Mouse (Mus musculus) CH12.LX (cell line): ENCODE measurements around the gene Rps29. TPM values are rescaled to one million over a fixed set of nuclear protein-coding genes. Genes with fewer than 3 reads are reported as not detected.
A peak's percentile ranks its signal among the peaks of the same experiment; 100 is the strongest.
"Not testable (repeated sequence)": the region's sequence is repeated elsewhere in the genome, so short reads cannot be mapped to it uniquely, and the experiment has no call there.

Source experiments
- DNase-seq: peaks from one replicate; pipeline ENCODE4 v3.0.0-alpha.2; 2013; ENCODE audit errors: extremely low read depth
- H3K27ac ChIP-seq: 2 replicates; pipeline ENCODE4 v1.5.1; 2012; ENCODE audit warnings: low read depth, mild to moderate bottlenecking, control low read depth, moderate library complexity; ENCODE audit not compliant: insufficient read depth
- H3K27me3 ChIP-seq: replicated peaks from 2 replicates; pipeline ENCODE3; 2012; ENCODE audit warnings: inconsistent platforms
- H3K36me3 ChIP-seq, 2 experiments: replicated peaks in 1 of 2; 2 replicates each; pipeline versions ENCODE3 to v1.6.1; 2012; ENCODE audit warnings: inconsistent platforms in 1 of 2, low read length in 1 of 2, mild to moderate bottlenecking in 1 of 2, mixed read lengths in 1 of 2, moderate library complexity in 1 of 2; ENCODE audit not compliant: control insufficient read depth in 1 of 2, insufficient read depth in 1 of 2
- H3K4me1 ChIP-seq, 2 experiments: 2 replicates each; pipeline ENCODE4 v1.6.1; 2012; ENCODE audit warnings: inconsistent platforms in 1 of 2, moderate library complexity in 1 of 2; ENCODE audit not compliant: insufficient read depth in 2 of 2, control insufficient read depth in 1 of 2
- H3K4me2 ChIP-seq: 2 replicates; pipeline ENCODE4 v1.6.1; 2012; ENCODE audit warnings: low read depth, mild to moderate bottlenecking, control low read depth; ENCODE audit not compliant: poor library complexity, insufficient read depth, severe bottlenecking
- H3K4me3 ChIP-seq, 3 experiments: fragments of 150-350 bp in 1 of 3; sonication (generic) in 1 of 3; replicated peaks in 1 of 3; 2 replicates each; pipeline versions ENCODE3 to v1.5.1; 2011 to 2012; ENCODE audit warnings: low read depth in 2 of 3, low read length in 2 of 3, mild to moderate bottlenecking in 2 of 3, moderate library complexity in 2 of 3, control low read depth in 1 of 3, improper control_type of control experiment in 1 of 3, inconsistent platforms in 1 of 3, mixed read lengths in 1 of 3; ENCODE audit not compliant: poor library complexity in 1 of 3
- H3K79me2 ChIP-seq: replicated peaks from 2 replicates; pipeline ENCODE4 v1.6.1; 2012; ENCODE audit warnings: mild to moderate bottlenecking, moderate library complexity; ENCODE audit not compliant: control insufficient read depth, poor library complexity, insufficient read depth, severe bottlenecking; ENCODE audit errors: extremely low read depth
- H3K9ac ChIP-seq: 2 replicates; pipeline ENCODE4 v1.6.1; 2012; ENCODE audit warnings: low read depth, mild to moderate bottlenecking, control low read depth, moderate library complexity; ENCODE audit not compliant: insufficient read depth
- H3K9me3 ChIP-seq: replicated peaks from 2 replicates; pipeline ENCODE3; 2012; ENCODE audit warnings: low read length, inconsistent platforms, mixed read lengths
- BHLHE40 ChIP-seq: IDR thresholded peaks from 2 replicates; pipeline ENCODE4 v1.6.1; 2011; ENCODE audit warnings: mild to moderate bottlenecking, low read depth, low read length, improper control_type of control experiment
- CHD1 ChIP-seq: IDR thresholded peaks from 2 replicates; pipeline ENCODE4 v1.6.1; 2012; ENCODE audit warnings: low read depth, low read length, improper control_type of control experiment, inconsistent platforms
- CTCF ChIP-seq, 2 experiments: IDR thresholded peaks in 1 of 2; conservative IDR thresholded peaks in 1 of 2; 2 replicates each; pipeline ENCODE4 v1.5.1; 2011 to 2012; ENCODE audit warnings: low read depth in 2 of 2, low read length in 2 of 2, improper control_type of control experiment in 1 of 2, inconsistent platforms in 1 of 2, mild to moderate bottlenecking in 1 of 2, moderate library complexity in 1 of 2
- E2F4 ChIP-seq: IDR thresholded peaks from 2 replicates; pipeline ENCODE4 v1.6.1; 2011; ENCODE audit warnings: low read depth, low read length, improper control_type of control experiment; ENCODE audit not compliant: insufficient replicate concordance
- EP300 ChIP-seq: IDR thresholded peaks from 2 replicates; pipeline ENCODE4 v1.6.1; 2011; ENCODE audit warnings: low read length, improper control_type of control experiment
- ETS1 ChIP-seq: conservative IDR thresholded peaks from 2 replicates; pipeline ENCODE4 v1.6.1; 2012; ENCODE audit warnings: low read depth, mild to moderate bottlenecking, inconsistent platforms, low read length, improper control_type of control experiment, moderate library complexity
- HCFC1 ChIP-seq: IDR thresholded peaks from 2 replicates; pipeline ENCODE4 v1.6.1; 2012; ENCODE audit warnings: low read depth, mild to moderate bottlenecking, inconsistent platforms, low read length, improper control_type of control experiment
- JUND ChIP-seq: conservative IDR thresholded peaks from 2 replicates; pipeline ENCODE4 v1.6.1; 2011; ENCODE audit warnings: low read depth, low read length, improper control_type of control experiment
- MEF2A ChIP-seq: IDR thresholded peaks from 2 replicates; pipeline ENCODE4 v1.6.1; 2014; ENCODE audit warnings: low read depth, mild to moderate bottlenecking, inconsistent platforms, low read length, improper control_type of control experiment, borderline replicate concordance
- NELFE ChIP-seq: IDR thresholded peaks from 2 replicates; pipeline ENCODE4 v1.6.1; 2011; ENCODE audit warnings: low read depth, low read length, improper control_type of control experiment
- NRF1 ChIP-seq: IDR thresholded peaks from 2 replicates; pipeline ENCODE4 v1.6.1; 2014; ENCODE audit warnings: low read depth, mild to moderate bottlenecking, inconsistent platforms, low read length, improper control_type of control experiment, moderate library complexity
- PAX5 ChIP-seq: IDR thresholded peaks from 2 replicates; pipeline ENCODE4 v1.6.1; 2012; ENCODE audit warnings: low read length, inconsistent platforms, mixed read lengths
- POLR2A ChIP-seq: IDR thresholded peaks from 2 replicates; pipeline ENCODE4 v1.6.1; 2011; ENCODE audit warnings: low read depth, mild to moderate bottlenecking, improper control_type of control experiment, low read length
- RAD21 ChIP-seq: IDR thresholded peaks from 2 replicates; pipeline ENCODE4 v1.6.1; 2011; ENCODE audit warnings: low read depth, mild to moderate bottlenecking, low read length, improper control_type of control experiment, moderate library complexity
- SMC3 ChIP-seq: IDR thresholded peaks from 2 replicates; pipeline ENCODE4 v1.6.1; 2011; ENCODE audit warnings: low read depth, low read length, improper control_type of control experiment
- TBP ChIP-seq: conservative IDR thresholded peaks from 2 replicates; pipeline ENCODE4 v1.6.1; 2011; ENCODE audit warnings: low read depth, low read length, improper control_type of control experiment
- TCF12 ChIP-seq: IDR thresholded peaks from 2 replicates; pipeline ENCODE4 v1.6.1; 2014; ENCODE audit warnings: low read depth, mild to moderate bottlenecking, inconsistent platforms, low read length, improper control_type of control experiment
- USF1 ChIP-seq: IDR thresholded peaks from 2 replicates; pipeline ENCODE4 v1.6.1; 2014; ENCODE audit warnings: low read depth, mild to moderate bottlenecking, inconsistent platforms, low read length, improper control_type of control experiment
- ZMIZ1 ChIP-seq: IDR thresholded peaks from 2 replicates; pipeline ENCODE4 v1.6.1; 2012; ENCODE audit warnings: low read depth, mild to moderate bottlenecking, inconsistent platforms, low read length, improper control_type of control experiment
- ZNF384 ChIP-seq: IDR thresholded peaks from 2 replicates; pipeline ENCODE4 v1.6.1; 2012; ENCODE audit warnings: low read depth, low read length, improper control_type of control experiment, inconsistent platforms
- dilution Hi-C: fragments of 300-500 bp; cut with MboI; formaldehyde crosslinking; loops from 2 replicates; pipeline ENCODE4 v1.14.3; 2020; ENCODE audit warnings: low sequenced_read_pairs; ENCODE audit not compliant: extremely low pct_unique_long_range_greater_than_20kb, extremely low pct_ligation_motif_present
- in situ Hi-C: fragments of 300-500 bp; cut with MboI; formaldehyde crosslinking; loops from 3 replicates; pipeline ENCODE4 v1.14.3; 2019; ENCODE audit warnings: low sequenced_read_pairs, low pct_ligation_motif_present, low pct_unique_long_range_greater_than_20kb, mixed read lengths
- polyA plus RNA-seq: library from polyadenylated mRNA; unstranded; fragments of >175 nt; gene quantifications from 2 replicates; pipeline ENCODE4 v1.2.1, GENCODE M21; 2012; ENCODE audit warnings: low read depth; ENCODE audit not compliant: insufficient read length
- total RNA-seq, 2 experiments: library from RNA; depleted of rRNA; stranded (reverse); fragments of 300-350 nt in 1 of 2; fragments of >200 nt in 1 of 2; gene quantifications; 2 replicates each; pipeline ENCODE4 v1.2.3; 2012 to 2014

Gene Rps29
- total and polyA plus RNA-seq, 3 experiments: 635 to 5,532 (median 1,316) TPM

GRCm38 (mm10) chr12:69167656-69168460 lies 8.9 kb upstream of the Rps29 start (continued):
- no peak for TF ChIP-seq EP300
- TF ChIP-seq ETS1: no peak
- TF ChIP-seq ZMIZ1: no peak
- TF ChIP-seq BHLHE40: no peak
- TF ChIP-seq USF1: no peak
- TF ChIP-seq MEF2A: 0 out of 2 replicates have a peak, but pooled peaks have one; percentile 24
- TF ChIP-seq CHD1: no peak; the same call in 1 of the 2 replicates
- no peak for TF ChIP-seq PAX5
- no peak for TF ChIP-seq POLR2A
- TF ChIP-seq SMC3: no peak
- peak; percentile 66; the same call in 1 of the 2 replicates for TF ChIP-seq ZNF384
- no peak for TF ChIP-seq E2F4
- TF ChIP-seq JUND: no peak
- no peak for TF ChIP-seq CTCF (conservative IDR thresholded peaks at IDR 0.05 in 1 of 2, IDR thresholded peaks at IDR 0.05 in 1 of 2; ENCODE audit: low read depth in 2 of 2, low read length in 2 of 2)
- no peak; the same call in 1 of the 2 replicates for TF ChIP-seq TCF12
- no peak for TF ChIP-seq RAD21
- 0 out of 2 replicates have a peak, but pooled peaks have one; percentile 17 for TF ChIP-seq NELFE
- no peak for TF ChIP-seq HCFC1
- TF ChIP-seq NRF1: no peak

GRCm38 (mm10) chr12:69166861-69167581 lies 8.0 kb upstream of the Rps29 start:
- DNase-seq: not testable (repeated sequence)

More at GRCm38 (mm10) chr12:69166861-69167581, 8.0 kb upstream of the Rps29 start:
- H3K9ac ChIP-seq, H3K27me3 ChIP-seq, dilution Hi-C loops, H3K36me3 ChIP-seq, in situ Hi-C loops, H3K9me3 ChIP-seq, H3K27ac ChIP-seq, H3K4me3 ChIP-seq: not testable (repeated sequence)
- Histone ChIP-seq H3K4me1 (peaks cover 3 to 20% of the 10 kb centered on the region in 2 experiments), H3K4me2 (peak overlapping the region; percentile 79), H3K79me2 (peaks cover 18% of the 10 kb centered on the region)
- 0 out of 2 replicates have a peak, but pooled peaks have one; percentile 61 for TF ChIP-seq TBP
